Mouse (Mus musculus) myocyte (in vitro differentiated cells): Measurements from ENCODE around the gene Lce1a1.

Source experiments
- E2F4 ChIP-seq: IDR thresholded peaks from one replicate; pipeline ENCODE4 v1.6.1; 2011; ENCODE audit warnings: mild to moderate bottlenecking, control low read depth, moderate library complexity; ENCODE audit not compliant: insufficient read depth
- MAX ChIP-seq: IDR thresholded peaks from one replicate; pipeline ENCODE4 v1.6.1; 2011; ENCODE audit warnings: low read depth, mild to moderate bottlenecking, control low read depth
- MYOD1 ChIP-seq, 3 experiments: IDR thresholded peaks; one replicate each; pipeline ENCODE4 v1.6.1; 2011; ENCODE audit warnings: control low read depth in 2 of 3, low read depth in 2 of 3, mild to moderate bottlenecking in 2 of 3, moderate library complexity in 1 of 3; ENCODE audit not compliant: insufficient read length in 2 of 3, control insufficient read depth in 1 of 3
- MYOG ChIP-seq, 3 experiments: IDR thresholded peaks; one replicate each; pipeline ENCODE4 v1.6.1; 2011; ENCODE audit warnings: control low read depth in 2 of 3, low read depth in 2 of 3, mild to moderate bottlenecking in 2 of 3; ENCODE audit not compliant: insufficient read length in 2 of 3, control insufficient read depth in 1 of 3, insufficient read depth in 1 of 3
- POLR2A ChIP-seq: IDR thresholded peaks from one replicate; pipeline ENCODE4 v1.6.1; 2011; ENCODE audit warnings: low read depth, mild to moderate bottlenecking, control low read depth, moderate library complexity; ENCODE audit not compliant: insufficient read length
- POLR2AphosphoS2 ChIP-seq: IDR thresholded peaks from one replicate; pipeline ENCODE4 v1.6.1; 2011; ENCODE audit warnings: low read depth, control low read depth; ENCODE audit not compliant: insufficient read length
- REST ChIP-seq: IDR thresholded peaks from one replicate; pipeline ENCODE4 v1.6.1; 2011; ENCODE audit warnings: mild to moderate bottlenecking, control low read depth, moderate library complexity; ENCODE audit not compliant: insufficient read depth, insufficient read length
- SRF ChIP-seq: IDR thresholded peaks from one replicate; pipeline ENCODE4 v1.6.1; 2011; ENCODE audit warnings: low read depth; ENCODE audit not compliant: control insufficient read depth, insufficient read length
- TCF12 ChIP-seq: IDR thresholded peaks from one replicate; pipeline ENCODE4 v1.6.1; 2011; ENCODE audit warnings: mild to moderate bottlenecking, control low read depth; ENCODE audit not compliant: poor library complexity, insufficient read depth, severe bottlenecking
- USF1 ChIP-seq: IDR thresholded peaks from one replicate; pipeline ENCODE4 v1.6.1; 2011; ENCODE audit warnings: low read depth, mild to moderate bottlenecking, control low read depth, moderate library complexity

GRCm38 (mm10) chr3:92609804-92610203 lies 38.3 kb downstream of the Lce1a1 start:
- no peak for TF ChIP-seq MYOG (IDR thresholded peaks at IDR 0.05; ENCODE audit: control insufficient read depth in 1 of 3, insufficient read depth in 1 of 3, insufficient read length in 2 of 3, low read depth in 2 of 3)
- no peak for TF ChIP-seq POLR2A
- no peak for TF ChIP-seq E2F4
- no peak for TF ChIP-seq MAX
- TF ChIP-seq POLR2AphosphoS2, result no peak
- no peak for TF ChIP-seq REST
- TF ChIP-seq TCF12, result no peak
- TF ChIP-seq USF1, result no peak
- TF ChIP-seq SRF, result no peak
- no peak for TF ChIP-seq MYOD1 (IDR thresholded peaks at IDR 0.05; ENCODE audit: control insufficient read depth in 1 of 3, insufficient read length in 2 of 3, low read depth in 2 of 3)
